Mouse (Mus musculus) gastrocnemius, adult 2 months (tissue): Measurements from ENCODE around the gene Ttn. TPM values are rescaled to one million over a fixed set of nuclear protein-coding genes. Genes with fewer than 3 reads are reported as not detected.
A peak's percentile ranks its signal among the peaks of the same experiment; 100 is the strongest.

Experiments used
- DNase-seq: peaks from one replicate; pipeline ENCODE4 v3.0.0; 2022
- H3K27ac ChIP-seq: fragments of 200-600 bp; 2 replicates; pipeline ENCODE4 v1.8.1; 2022; ENCODE audit warnings: mild to moderate bottlenecking
- H3K4me3 ChIP-seq: fragments of 200-600 bp; 2 replicates; pipeline ENCODE4 v1.8.1; 2022; ENCODE audit warnings: mild to moderate bottlenecking, moderate library complexity
- CTCF ChIP-seq: fragments of 200-600 bp; IDR thresholded peaks from 2 replicates; pipeline ENCODE4 v1.8.1; 2022; ENCODE audit warnings: antibody characterized with exemption, mild to moderate bottlenecking, moderate library complexity
- intact Hi-C: fragments of 180-260 bp; cut with DNase I; formaldehyde crosslinking; loops from one replicate; pipeline ENCODE4 v1.15.1; 2025
- total RNA-seq, 2 experiments: library from RNA; stranded (reverse); gene quantifications; 2 replicates each; pipeline ENCODE4 v1.2.3; 2021

Ttn gene
- total RNA-seq, 2 experiments from 2014 or later, result 6,941 to 7,187 TPM

GRCm38 (mm10) chr2:76938515-76938914, 43.8 kb downstream of the Ttn start:
- Histone ChIP-seq H3K4me3 (peak overlapping the region; percentile 10), H3K27ac (no peak overlapping the region)
- DNase-seq, result no peak
- intact Hi-C loops, result no loop called here
- no peak for TF ChIP-seq CTCF

GRCm38 (mm10) chr2:76929718-76930117, 52.6 kb downstream of the Ttn start:
- peak overlapping the region; percentile 52; the same call in 1 of the 2 replicates for H3K27ac ChIP-seq
- peak overlapping the region; percentile 43 for H3K4me3 ChIP-seq
- DNase-seq, result no peak
- intact Hi-C loops, result loop anchor here (1.0 kb wide), 1 partner anchor 40 kb away; no protein-coding TSS in a partner anchor
- TF ChIP-seq CTCF, result peak; percentile 90

GRCm38 (mm10) chr2:76928816-76929215, 53.5 kb downstream of the Ttn start:
- intact Hi-C loops, result loop anchor here (1.0 kb wide), 1 partner anchor 40 kb away; no protein-coding TSS in a partner anchor
- Histone ChIP-seq H3K4me3 (peak overlapping the region; percentile 31), H3K27ac (peak overlapping the region; percentile 52; the same call in 1 of the 2 replicates)
- DNase-seq, result no peak
- TF ChIP-seq CTCF, result no peak

- no peak for DNase-seq
- Histone ChIP-seq H3K27ac (peak overlapping the region; percentile 43; the same call in 1 of the 2 replicates), H3K4me3 (peak overlapping the region; percentile 28; the same call in 1 of the 2 replicates)
- no peak for TF ChIP-seq CTCF
- intact Hi-C loops, result no loop called here
Observed at GRCm38 (mm10) chr2:76928298-76928697, 54.0 kb downstream of the Ttn start.

GRCm38 (mm10) chr2:76926927-76927326, 55.4 kb downstream of the Ttn start:
- 0 out of 2 replicates have a peak overlapping the region, but pooled peaks have one; percentile 12 for H3K27ac ChIP-seq
- peak; percentile 21; the same call in 1 of the 2 replicates for TF ChIP-seq CTCF
- DNase-seq, result no peak
- peak overlapping the region; percentile 28 for H3K4me3 ChIP-seq
- intact Hi-C loops, result no loop called here

GRCm38 (mm10) chr2:76914959-76915358, 67.4 kb downstream of the Ttn start:
- DNase-seq, result no peak
- no peak overlapping the region for H3K27ac ChIP-seq
- no peak for TF ChIP-seq CTCF
- H3K4me3 ChIP-seq, result no peak overlapping the region
- intact Hi-C loops, result no loop called here

GRCm38 (mm10) chr2:76908705-76909457, 73.5 kb downstream of the Ttn start:
- no peak for TF ChIP-seq CTCF
- DNase-seq, result peak; percentile 27
- intact Hi-C loops, result no loop called here
- H3K4me3 ChIP-seq, result peak overlapping the region; percentile 15; the same call in 1 of the 2 replicates
- H3K27ac ChIP-seq, result peak overlapping the region; percentile 38; the same call in 1 of the 2 replicates

GRCm38 (mm10) chr2:76903351-76903750, 79.0 kb downstream of the Ttn start:
- intact Hi-C loops, result no loop called here
- peak; percentile 53 for DNase-seq
- no peak overlapping the region for H3K4me3 ChIP-seq
- TF ChIP-seq CTCF, result no peak
- H3K27ac ChIP-seq, result peak overlapping the region; percentile 64

- no peak for TF ChIP-seq CTCF
- Histone ChIP-seq H3K27ac (0 out of 2 replicates have a peak overlapping the region, but pooled peaks have one; percentile 4), H3K4me3 (no peak overlapping the region)
- intact Hi-C loops, result no loop called here
- DNase-seq, result no peak
Observed at GRCm38 (mm10) chr2:76901476-76902086, 80.8 kb downstream of the Ttn start.

GRCm38 (mm10) chr2:76899886-76900285, 82.5 kb downstream of the Ttn start:
- DNase-seq, result no peak
- intact Hi-C loops, result no loop called here
- Histone ChIP-seq H3K4me3 (no peak overlapping the region), H3K27ac (peak overlapping the region; percentile 54; the same call in 1 of the 2 replicates)
- TF ChIP-seq CTCF, result no peak

GRCm38 (mm10) chr2:76896990-76897389, 85.4 kb downstream of the Ttn start:
- intact Hi-C loops, result no loop called here
- H3K27ac ChIP-seq, result peak overlapping the region; percentile 62
- no peak overlapping the region for H3K4me3 ChIP-seq
- TF ChIP-seq CTCF, result no peak
- DNase-seq, result no peak

GRCm38 (mm10) chr2:76895327-76895726, 87.0 kb downstream of the Ttn start:
- no peak for DNase-seq
- H3K27ac ChIP-seq, result peak overlapping the region; percentile 62; the same call in 1 of the 2 replicates
- no peak for TF ChIP-seq CTCF
- no peak overlapping the region for H3K4me3 ChIP-seq
- intact Hi-C loops, result no loop called here

GRCm38 (mm10) chr2:76888721-76889120, 93.6 kb downstream of the Ttn start:
- Histone ChIP-seq H3K4me3 (no peak overlapping the region), H3K27ac (peak overlapping the region; percentile 46)
- DNase-seq, result no peak
- TF ChIP-seq CTCF, result no peak
- intact Hi-C loops, result no loop called here
